Mouse (Mus musculus): ENCODE measurements around the gene Sh3d21.

Sh3d21 gene

GRCm38 (mm10) chr4:126141021-126141420, 22.3 kb downstream of the Sh3d21 start:
- peak; percentile 53 for DNase-seq

- no peak for DNase-seq
Measured at GRCm38 (mm10) chr4:126137773-126138172, 25.5 kb downstream of the Sh3d21 start.

- DNase-seq: peak; percentile 46
Measured at GRCm38 (mm10) chr4:126134639-126135038, 28.7 kb downstream of the Sh3d21 start.

- no peak for DNase-seq
Measured at GRCm38 (mm10) chr4:126134236-126134635, 29.1 kb downstream of the Sh3d21 start.

GRCm38 (mm10) chr4:126132636-126133264, 30.5 kb downstream of the Sh3d21 start:
- DNase-seq: no peak

- peak; percentile 57 for DNase-seq
Measured at GRCm38 (mm10) chr4:126131290-126132121, 31.8 kb downstream of the Sh3d21 start.

GRCm38 (mm10) chr4:126130502-126130901, 32.8 kb downstream of the Sh3d21 start:
- DNase-seq: peak; percentile 54

GRCm38 (mm10) chr4:126123309-126124040, 39.8 kb downstream of the Sh3d21 start:
- no peak for DNase-seq

GRCm38 (mm10) chr4:126120506-126120905, 42.8 kb downstream of the Sh3d21 start:
- no peak for DNase-seq

- DNase-seq: no peak
Measured at GRCm38 (mm10) chr4:126120052-126120451, 43.2 kb downstream of the Sh3d21 start.

GRCm38 (mm10) chr4:126119051-126119450, 44.2 kb downstream of the Sh3d21 start:
- no peak for DNase-seq

GRCm38 (mm10) chr4:126118651-126119050, 44.6 kb downstream of the Sh3d21 start:
- no peak for DNase-seq

- DNase-seq: no peak
Measured at GRCm38 (mm10) chr4:126117116-126117515, 46.2 kb downstream of the Sh3d21 start.

- no peak for DNase-seq
Measured at GRCm38 (mm10) chr4:126115871-126116521, 47.3 kb downstream of the Sh3d21 start.

GRCm38 (mm10) chr4:126115411-126115810, 47.9 kb downstream of the Sh3d21 start:
- DNase-seq: no peak

- peak; percentile 64 for DNase-seq
Measured at GRCm38 (mm10) chr4:126113943-126114342, 49.3 kb downstream of the Sh3d21 start.

GRCm38 (mm10) chr4:126113243-126113642, 50.0 kb downstream of the Sh3d21 start:
- DNase-seq: no peak

GRCm38 (mm10) chr4:126111153-126111549, 52.1 kb downstream of the Sh3d21 start:
- DNase-seq: no peak

GRCm38 (mm10) chr4:126110374-126111152, 52.7 kb downstream of the Sh3d21 start:
- DNase-seq: peak; percentile 90

GRCm38 (mm10) chr4:126109613-126110373, 53.5 kb downstream of the Sh3d21 start:
- peak; percentile 37 for DNase-seq

GRCm38 (mm10) chr4:126108061-126108740, 55.1 kb downstream of the Sh3d21 start:
- DNase-seq: peak; percentile 96
